Mouse (Mus musculus) liver, adult (tissue): Measurements from ENCODE around the gene Col16a1.

ENCODE experiments used
- GATA4 ChIP-seq: IDR thresholded peaks from 2 replicates; pipeline ENCODE4 v1.6.1; 2014; ENCODE audit warnings: mild to moderate bottlenecking, low read length; ENCODE audit not compliant: insufficient replicate concordance

Gene Col16a1

GRCm38 (mm10) chr4:130102111-130102651, 54.5 kb downstream of the Col16a1 start, which contains the start of gene Pef1:
Gene Pef1, plus strand, starts transcription at chr4:130102558.
- no peak for TF ChIP-seq GATA4

- TF ChIP-seq GATA4 = no peak
Observed at GRCm38 (mm10) chr4:130103632-130104031, 56.0 kb downstream of the Col16a1 start.

- TF ChIP-seq GATA4 = no peak
Observed at GRCm38 (mm10) chr4:130104584-130104983, 56.9 kb downstream of the Col16a1 start.

- no peak for TF ChIP-seq GATA4
Observed at GRCm38 (mm10) chr4:130107065-130107443, 59.4 kb downstream of the Col16a1 start.

GRCm38 (mm10) chr4:130107444-130108131, 59.9 kb downstream of the Col16a1 start:
- TF ChIP-seq GATA4 = no peak

- TF ChIP-seq GATA4 = no peak
Observed at GRCm38 (mm10) chr4:130108929-130109328, 61.3 kb downstream of the Col16a1 start.

- no peak for TF ChIP-seq GATA4
Observed at GRCm38 (mm10) chr4:130109666-130110065, 62.0 kb downstream of the Col16a1 start.

GRCm38 (mm10) chr4:130110091-130110490, 62.5 kb downstream of the Col16a1 start:
- TF ChIP-seq GATA4 = no peak

GRCm38 (mm10) chr4:130112299-130112698, 64.7 kb downstream of the Col16a1 start:
- no peak for TF ChIP-seq GATA4

GRCm38 (mm10) chr4:130112732-130113131, 65.1 kb downstream of the Col16a1 start:
- no peak for TF ChIP-seq GATA4

- TF ChIP-seq GATA4 = no peak
Observed at GRCm38 (mm10) chr4:130120752-130121151, 73.1 kb downstream of the Col16a1 start.

- TF ChIP-seq GATA4 = no peak
Observed at GRCm38 (mm10) chr4:130121560-130121959, 73.9 kb downstream of the Col16a1 start.

- TF ChIP-seq GATA4 = no peak
Observed at GRCm38 (mm10) chr4:130123020-130123419, 75.4 kb downstream of the Col16a1 start.

GRCm38 (mm10) chr4:130124110-130124509, 76.5 kb downstream of the Col16a1 start:
- TF ChIP-seq GATA4 = no peak

- TF ChIP-seq GATA4 = no peak
Observed at GRCm38 (mm10) chr4:130125164-130125563, 77.5 kb downstream of the Col16a1 start.

GRCm38 (mm10) chr4:130125935-130126334, 78.3 kb downstream of the Col16a1 start:
- TF ChIP-seq GATA4 = no peak

GRCm38 (mm10) chr4:130128907-130129306, 81.3 kb downstream of the Col16a1 start:
- TF ChIP-seq GATA4 = no peak
